Mouse (Mus musculus): ENCODE measurements around the gene Ufd1. TPM values are rescaled to one million over a fixed set of nuclear protein-coding genes. Genes with fewer than 3 reads are reported as not detected.

Gene Ufd1
- polyA plus RNA-seq, 2 experiments = 19.3 to 29.8 TPM

DNA sequence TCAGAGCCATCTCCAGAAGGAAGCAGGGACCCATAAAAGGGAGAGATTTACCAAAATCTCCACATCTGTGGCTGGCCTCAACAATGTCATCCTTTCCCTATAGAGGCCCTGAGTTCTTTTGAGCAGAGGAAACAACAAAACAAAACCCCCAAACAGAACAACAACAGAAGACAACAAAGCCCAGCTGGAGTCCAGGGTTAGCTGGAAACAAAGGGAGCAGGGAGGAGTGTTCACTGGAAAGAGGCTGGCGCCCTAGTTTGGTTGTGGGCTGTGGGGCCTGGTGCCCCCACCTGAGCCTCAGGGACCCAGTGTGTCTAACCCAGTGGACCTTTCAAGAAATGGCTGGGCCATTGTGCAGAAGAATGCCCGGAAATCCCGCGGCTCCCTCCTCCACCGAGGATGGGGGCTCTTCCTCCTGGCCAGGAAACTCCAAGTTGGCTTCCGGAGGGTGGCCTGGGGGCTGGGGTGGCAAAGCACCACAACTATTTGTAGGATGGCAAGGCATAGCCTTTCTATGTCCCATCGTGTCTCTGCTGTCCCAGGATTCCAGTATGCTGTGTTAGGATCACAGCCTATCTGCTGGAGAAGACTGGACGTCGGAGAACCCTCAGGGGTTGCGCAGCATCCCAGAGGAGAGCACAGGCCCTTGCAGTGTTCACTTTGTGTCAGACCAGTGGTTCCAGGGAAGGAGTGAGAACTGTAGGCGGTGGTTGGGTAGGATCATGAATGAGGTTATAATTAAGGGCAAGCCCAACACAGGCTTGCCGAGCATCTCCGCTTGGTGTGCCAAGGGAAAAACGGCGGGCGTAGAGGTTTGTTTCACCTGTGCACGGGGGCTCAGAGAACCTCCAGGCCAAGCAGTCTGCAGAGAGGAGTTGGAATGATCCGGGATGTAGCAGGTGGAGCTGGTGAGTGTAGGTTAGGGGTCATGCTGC, 35.7 kb upstream of the Ufd1 start:
- H3K27me3 ChIP-seq (ENCODE audit: control insufficient read depth, insufficient read depth, low read length) = peaks cover 45% of the 10 kb centered on the region

DNA sequence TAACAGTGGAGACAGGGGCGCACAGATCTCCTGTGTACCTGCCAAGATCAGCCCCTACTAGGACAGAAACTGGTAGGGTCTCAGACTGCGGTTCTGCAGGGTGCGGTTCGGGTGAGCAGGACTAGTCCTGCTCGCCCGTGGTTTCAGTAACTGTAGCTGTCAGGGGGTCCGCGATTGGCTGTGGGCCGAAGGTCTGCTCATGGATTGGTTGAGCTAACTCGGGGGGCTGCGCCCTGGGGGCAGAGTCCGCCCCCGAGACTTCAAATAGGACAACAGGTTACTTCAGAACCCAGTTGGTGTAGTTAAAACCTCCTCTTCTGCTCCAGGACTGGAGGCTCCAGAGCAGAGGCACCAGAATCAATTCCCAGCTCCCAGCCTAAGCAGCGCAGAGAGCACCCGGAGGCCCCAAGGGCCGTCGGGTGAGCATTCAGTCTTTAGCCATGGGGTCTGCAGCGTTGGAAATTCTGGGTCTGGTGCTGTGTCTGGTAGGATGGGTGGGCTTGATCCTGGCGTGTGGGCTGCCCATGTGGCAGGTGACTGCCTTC, 35.0 kb upstream of the Ufd1 start, which contains the start of gene Cldn5:
Gene Cldn5 (plus strand): TSS at position 292 of the 545 bp plus-strand sequence.
- Histone ChIP-seq H3K36me3 (replicated peaks; ENCODE audit: control insufficient read depth, insufficient read depth, low read depth) (peaks cover 6% of the 10 kb centered on the region), H3K4me2 (ENCODE audit: low read depth) (peak within 1 kb of the TSS; percentile 31; the same call in 1 of the 2 replicates), H3K4me1 (replicated peaks; ENCODE audit: control insufficient read depth in 2 of 2, insufficient read depth in 2 of 2, low read length in 1 of 2) (no peaks in the 10 kb centered on the region), H3K27me3 (ENCODE audit: control insufficient read depth, insufficient read depth, low read length) (peaks cover 45% of the 10 kb centered on the region), H3K9ac (replicated peaks) (no peak within 1 kb of the TSS), H3K9me3 (ENCODE audit: control insufficient read depth, low read length) (no peaks in the 10 kb centered on the region), H3K27ac (no peak within 1 kb of the TSS), H3K4me3 (ENCODE audit: insufficient read depth in 1 of 2, low read depth in 2 of 2, low read length in 2 of 2) (peak within 1 kb of the TSS; percentile 11 to 31; a peak in 2 of 4 replicates)
- DNase-seq (ENCODE audit: low read depth in 3 of 3, low spot score in 3 of 3) = no peak
- peak; percentile 41; the same call in 1 of the 2 replicates for ATAC-seq (ENCODE audit: insufficient read depth)
- no peak for TF ChIP-seq CTCF (IDR thresholded peaks at IDR 0.05; ENCODE audit: low read depth)
- TF ChIP-seq EP300 (IDR thresholded peaks at IDR 0.05; ENCODE audit: low read depth) = no peak
- 5% methylated on average over 19 of the region's 19 CpGs for WGBS (ENCODE audit: insufficient replicate concordance)

More for the DNA sequence above, 35.7 kb upstream of the Ufd1 start:
- ATAC-seq (ENCODE audit: insufficient read depth) (no peak), DNase-seq (ENCODE audit: low read depth in 3 of 3, low spot score in 3 of 3) (no peak)
- H3K9me3 ChIP-seq (ENCODE audit: control insufficient read depth, low read length) = no peaks in the 10 kb centered on the region
- H3K4me2 ChIP-seq (ENCODE audit: low read depth) = peak overlapping the region; percentile 4; the same call in 1 of the 2 replicates
- H3K27ac ChIP-seq = no peak overlapping the region
- TF ChIP-seq EP300 (IDR thresholded peaks at IDR 0.05; ENCODE audit: low read depth) = no peak
- TF ChIP-seq CTCF (IDR thresholded peaks at IDR 0.05; ENCODE audit: low read depth) = no peak
- H3K4me3 ChIP-seq (ENCODE audit: insufficient read depth in 1 of 2, low read depth in 2 of 2, low read length in 2 of 2) = no peak overlapping the region
- WGBS (ENCODE audit: insufficient replicate concordance) = 23% methylated on average over 18 of the region's 18 CpGs
- H3K4me1 ChIP-seq (replicated peaks; ENCODE audit: control insufficient read depth in 2 of 2, insufficient read depth in 2 of 2, low read length in 1 of 2) = no peaks in the 10 kb centered on the region
- H3K36me3 ChIP-seq (replicated peaks; ENCODE audit: control insufficient read depth, insufficient read depth, low read depth) = peaks cover under 1% of the 10 kb centered on the region
- H3K9ac ChIP-seq (replicated peaks) = no peak overlapping the region

DNA sequence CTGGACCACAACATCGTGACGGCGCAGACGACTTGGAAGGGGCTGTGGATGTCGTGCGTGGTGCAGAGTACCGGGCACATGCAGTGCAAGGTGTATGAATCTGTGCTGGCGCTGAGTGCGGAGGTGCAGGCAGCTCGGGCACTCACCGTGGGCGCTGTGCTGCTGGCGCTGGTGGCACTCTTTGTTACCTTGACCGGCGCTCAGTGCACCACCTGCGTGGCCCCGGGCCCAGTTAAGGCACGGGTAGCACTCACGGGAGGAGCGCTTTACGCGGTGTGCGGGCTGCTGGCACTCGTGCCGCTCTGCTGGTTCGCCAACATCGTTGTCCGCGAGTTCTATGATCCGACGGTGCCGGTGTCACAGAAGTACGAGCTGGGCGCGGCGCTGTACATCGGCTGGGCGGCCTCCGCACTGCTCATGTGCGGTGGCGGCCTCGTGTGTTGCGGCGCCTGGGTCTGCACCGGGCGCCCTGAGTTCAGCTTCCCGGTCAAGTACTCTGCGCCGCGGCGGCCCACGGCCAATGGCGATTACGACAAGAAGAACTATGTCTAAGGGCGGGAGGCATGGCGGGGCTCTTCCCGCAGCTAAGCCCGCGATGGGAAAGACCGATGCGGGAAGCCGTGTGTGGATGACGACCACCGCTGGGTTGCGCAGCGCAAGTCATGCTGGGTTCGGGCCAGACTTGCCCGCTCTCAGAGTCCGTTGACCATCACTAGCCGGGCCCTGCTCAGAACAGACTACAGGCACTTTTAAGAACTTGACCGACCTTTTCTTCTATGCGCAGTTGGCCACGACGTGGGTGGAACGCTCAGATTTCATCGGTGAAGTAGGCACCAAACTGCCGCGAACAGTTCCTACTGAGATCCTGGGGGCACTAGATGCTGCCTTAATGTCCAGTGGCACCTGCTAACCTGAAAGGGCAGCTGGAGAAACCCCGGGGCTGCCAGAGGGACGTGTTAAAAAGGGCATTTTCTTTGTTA, 34.2 kb upstream of the Ufd1 start:
- peak overlapping the region; percentile 11 to 31; a peak in 2 of 4 replicates for H3K4me3 ChIP-seq (ENCODE audit: insufficient read depth in 1 of 2, low read depth in 2 of 2, low read length in 2 of 2)
- ATAC-seq (ENCODE audit: insufficient read depth) = no peak; the same call in 1 of the 2 replicates
- peaks cover 45% of the 10 kb centered on the region for H3K27me3 ChIP-seq (ENCODE audit: control insufficient read depth, insufficient read depth, low read length)
- no peak for DNase-seq (ENCODE audit: low read depth in 3 of 3, low spot score in 3 of 3)
- H3K9me3 ChIP-seq (ENCODE audit: control insufficient read depth, low read length) = no peaks in the 10 kb centered on the region
- peaks cover 14% of the 10 kb centered on the region for H3K36me3 ChIP-seq (replicated peaks; ENCODE audit: control insufficient read depth, insufficient read depth, low read depth)
- TF ChIP-seq CTCF (IDR thresholded peaks at IDR 0.05; ENCODE audit: low read depth) = no peak
- no peak for TF ChIP-seq EP300 (IDR thresholded peaks at IDR 0.05; ENCODE audit: low read depth)
- H3K9ac ChIP-seq (replicated peaks) = no peak overlapping the region
- peak overlapping the region; percentile 31; the same call in 1 of the 2 replicates for H3K4me2 ChIP-seq (ENCODE audit: low read depth)
- no peaks in the 10 kb centered on the region for H3K4me1 ChIP-seq (replicated peaks; ENCODE audit: control insufficient read depth in 2 of 2, insufficient read depth in 2 of 2, low read length in 1 of 2)
- H3K27ac ChIP-seq = no peak overlapping the region
- WGBS (ENCODE audit: insufficient replicate concordance) = 3% methylated on average over 80 of the region's 80 CpGs

DNA sequence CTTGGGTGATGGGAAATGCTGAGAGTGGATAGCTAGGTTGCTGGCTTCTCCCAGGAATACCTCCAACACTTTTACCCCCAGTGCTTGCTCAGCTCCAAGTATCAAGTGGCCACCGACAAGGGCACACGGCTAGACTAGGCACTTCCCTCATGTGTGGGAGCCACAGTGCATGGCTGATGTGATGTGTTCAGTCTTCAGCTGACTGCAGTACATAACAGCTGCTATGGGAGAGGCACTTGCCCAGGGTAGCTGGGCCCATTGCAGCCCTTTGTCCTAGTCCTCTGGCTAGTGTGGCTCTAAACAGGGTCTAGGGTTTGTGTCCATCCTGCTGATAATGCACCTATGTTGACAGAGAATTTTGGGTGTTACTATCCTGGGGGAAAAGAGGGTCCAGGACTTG, 33.1 kb upstream of the Ufd1 start:
- H3K27me3 ChIP-seq (ENCODE audit: control insufficient read depth, insufficient read depth, low read length) = peaks cover 45% of the 10 kb centered on the region

More for the DNA sequence above, 33.1 kb upstream of the Ufd1 start:
- H3K4me1 ChIP-seq (replicated peaks; ENCODE audit: control insufficient read depth in 2 of 2, insufficient read depth in 2 of 2, low read length in 1 of 2) = no peaks in the 10 kb centered on the region
- H3K27ac ChIP-seq = no peak overlapping the region
- H3K4me2 ChIP-seq (ENCODE audit: low read depth) = no peak overlapping the region
- TF ChIP-seq EP300 (IDR thresholded peaks at IDR 0.05; ENCODE audit: low read depth) (no peak), CTCF (IDR thresholded peaks at IDR 0.05; ENCODE audit: low read depth) (no peak)
- 36% methylated on average over 2 of the region's 2 CpGs for WGBS (ENCODE audit: insufficient replicate concordance)
- no peaks in the 10 kb centered on the region for H3K9me3 ChIP-seq (ENCODE audit: control insufficient read depth, low read length)
- peaks cover 18% of the 10 kb centered on the region for H3K36me3 ChIP-seq (replicated peaks; ENCODE audit: control insufficient read depth, insufficient read depth, low read depth)
- ATAC-seq (ENCODE audit: insufficient read depth) = no peak
- H3K4me3 ChIP-seq (ENCODE audit: insufficient read depth in 1 of 2, low read depth in 2 of 2, low read length in 2 of 2) = peak overlapping the region in 1 of 2 experiments; percentile 5; a peak in 1 of 4 replicates
- H3K9ac ChIP-seq (replicated peaks) = no peak overlapping the region
- DNase-seq (ENCODE audit: low read depth in 3 of 3, low spot score in 3 of 3) = no peak

All from liver, embryonic 14.5 days (tissue).